Mouse (Mus musculus) urinary bladder, postnatal 14 days (tissue): ENCODE results near the gene Pmm2.

Experiments
- DNase-seq: peaks from one replicate; pipeline ENCODE4 v3.0.0; 2021; ENCODE audit warnings: low spot score

Pmm2 gene

DNA sequence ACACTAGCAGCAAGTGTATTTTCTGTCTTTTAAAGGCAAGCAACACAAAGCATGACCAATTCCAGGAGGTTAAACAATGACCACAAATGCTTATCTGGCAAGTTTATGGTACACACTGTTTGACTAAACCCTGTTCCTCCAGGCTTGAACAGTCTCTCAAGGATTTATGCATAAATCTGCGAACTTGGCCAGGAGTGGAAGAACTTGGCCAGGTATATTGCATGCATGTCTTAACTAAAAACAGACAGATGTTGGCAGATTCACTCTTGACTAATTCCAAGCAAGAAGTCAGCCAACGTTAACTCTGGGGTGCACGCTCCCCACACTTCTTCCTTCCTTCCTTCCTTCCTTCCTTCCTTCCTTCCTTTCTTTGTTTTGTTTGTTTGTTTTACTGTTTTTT is 42.3 kb downstream of the Pmm2 start:
- no peak for DNase-seq

DNA sequence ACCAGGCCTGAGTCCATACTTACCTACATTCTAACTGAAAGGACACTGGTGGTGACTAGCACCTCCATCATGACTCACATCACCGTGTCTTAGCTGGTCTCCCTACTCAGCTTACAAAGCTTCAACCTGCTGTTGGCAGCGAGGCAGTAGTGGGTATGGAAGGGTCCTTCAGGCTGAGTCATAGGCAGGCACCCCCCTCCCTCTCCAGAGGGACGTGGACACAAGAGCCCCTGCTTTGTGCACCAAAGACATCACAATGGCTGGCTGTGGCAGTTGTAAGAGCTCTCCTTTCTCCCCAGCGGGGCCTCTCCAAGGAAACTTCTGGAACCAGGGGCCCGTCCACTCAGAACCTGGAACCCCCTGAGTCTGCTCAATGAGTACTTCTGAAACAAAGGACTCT is 43.0 kb downstream of the Pmm2 start, which contains the start of gene Gm5767:
Gm5767 (plus strand) TSS at position 301 of the 400 bp plus-strand sequence.
- no peak for DNase-seq

DNA sequence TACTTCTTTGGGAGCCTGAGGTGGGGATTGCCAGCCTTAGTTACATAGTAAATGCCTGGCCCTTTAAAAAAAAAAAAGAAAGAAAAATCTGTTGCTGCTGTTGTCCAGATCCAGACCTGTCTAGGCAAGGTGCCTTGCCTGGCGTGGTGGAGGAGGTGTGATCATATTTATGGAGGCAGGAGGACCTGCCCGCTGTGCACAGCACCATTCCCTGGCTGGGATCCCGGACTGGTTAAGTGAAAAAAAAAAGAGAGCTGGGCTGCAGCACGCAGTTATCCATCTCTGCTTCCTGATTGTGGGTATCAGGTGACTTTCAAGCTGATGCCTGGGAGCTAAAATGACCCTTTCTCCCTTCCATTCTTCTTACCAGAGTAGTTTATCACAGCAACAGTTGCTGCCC is 47.6 kb downstream of the Pmm2 start:
- DNase-seq, result peak; percentile 45

DNA sequence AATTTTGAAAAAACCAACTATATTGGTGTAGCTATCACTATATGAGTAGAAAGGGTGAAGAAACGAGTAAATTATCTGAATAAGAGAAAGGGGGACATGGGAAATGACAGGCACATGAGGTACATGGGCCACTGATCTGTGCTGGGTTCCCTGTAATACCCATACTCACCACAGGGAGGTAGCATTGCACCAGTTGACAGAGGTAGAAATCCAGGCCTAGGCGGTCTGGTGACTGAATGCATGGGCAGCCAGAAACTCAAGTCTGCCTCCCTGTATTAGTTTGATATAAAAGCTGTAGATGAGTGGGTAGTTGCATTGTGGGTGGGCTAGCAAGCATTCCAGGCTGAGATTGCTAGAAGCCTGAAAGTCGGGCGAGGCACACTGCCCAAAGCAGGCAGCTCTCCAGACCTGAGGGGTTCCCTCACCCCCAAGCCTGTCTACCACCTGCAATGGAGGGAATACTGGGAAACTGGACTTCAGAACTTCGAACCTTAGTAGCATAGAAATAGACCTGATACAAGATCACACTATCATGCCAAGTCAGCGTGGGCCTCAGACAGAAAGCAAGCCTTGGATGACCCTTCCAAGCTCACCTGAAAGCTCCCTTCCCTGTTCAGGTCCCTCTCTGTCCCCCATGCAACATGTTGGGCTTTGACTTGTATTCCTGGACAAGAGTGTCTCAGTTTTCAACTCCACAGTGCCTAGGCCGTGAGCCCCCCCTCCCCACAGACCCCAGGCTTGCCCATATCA is 48.8 kb downstream of the Pmm2 start:
- DNase-seq, result peak; percentile 76

DNA sequence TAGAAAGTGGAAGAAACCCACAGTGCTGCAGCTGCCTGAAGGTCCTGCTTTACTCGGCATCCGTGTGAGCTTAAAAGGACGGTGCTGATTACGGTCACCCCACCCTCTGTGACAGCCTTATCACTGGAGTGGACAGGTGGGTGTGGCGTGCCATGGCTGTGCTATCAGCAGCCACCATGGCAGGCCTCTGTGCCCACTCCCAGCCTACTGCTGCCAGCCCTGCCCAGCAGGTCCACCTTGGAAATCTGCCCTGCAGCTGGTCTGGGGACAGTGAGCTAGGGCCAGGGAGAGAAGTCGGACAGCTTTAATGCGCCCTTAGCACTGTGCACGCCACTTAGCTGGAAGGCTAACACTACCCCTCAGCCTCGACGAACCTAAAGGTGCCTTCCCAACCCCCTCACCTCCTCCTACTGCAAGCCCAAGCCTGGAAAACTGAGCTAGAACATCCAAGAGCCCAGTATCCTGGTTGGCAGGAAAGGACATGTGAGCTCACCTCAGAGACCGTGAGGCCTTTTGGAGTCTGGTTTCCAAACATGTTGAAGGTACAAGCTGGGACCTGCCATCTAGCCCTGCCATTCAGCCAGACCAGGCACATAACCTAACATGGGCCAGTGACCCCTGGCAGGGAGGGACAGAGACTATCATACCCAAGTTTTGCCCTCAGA is 49.5 kb downstream of the Pmm2 start:
- DNase-seq, result no peak

DNA sequence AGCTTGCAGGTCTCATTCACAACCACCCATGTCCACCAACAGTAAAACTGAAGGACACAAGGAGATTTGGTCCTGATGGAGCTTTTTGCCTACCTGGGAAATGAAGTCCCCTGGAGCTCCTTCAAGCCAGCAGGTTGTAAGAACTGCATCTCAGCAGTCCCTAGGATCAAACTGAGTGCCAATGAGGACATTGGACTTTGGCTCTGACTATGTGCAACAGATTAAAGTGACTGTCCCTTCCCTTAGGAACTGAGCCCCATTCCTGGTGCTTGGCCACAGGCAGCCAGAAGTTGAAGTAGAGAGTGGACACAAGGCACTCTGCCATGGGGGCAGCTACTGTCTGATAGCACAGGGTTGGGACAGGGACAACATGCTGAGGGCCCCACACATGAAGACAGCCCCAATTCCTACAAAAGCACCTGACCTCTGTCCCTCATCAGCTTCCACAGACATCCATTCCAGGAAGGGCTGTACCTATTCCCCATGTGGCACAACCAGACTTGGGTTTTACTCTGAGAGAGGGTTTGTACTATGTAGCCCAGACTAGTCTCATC is 50.2 kb downstream of the Pmm2 start:
- no peak for DNase-seq

DNA sequence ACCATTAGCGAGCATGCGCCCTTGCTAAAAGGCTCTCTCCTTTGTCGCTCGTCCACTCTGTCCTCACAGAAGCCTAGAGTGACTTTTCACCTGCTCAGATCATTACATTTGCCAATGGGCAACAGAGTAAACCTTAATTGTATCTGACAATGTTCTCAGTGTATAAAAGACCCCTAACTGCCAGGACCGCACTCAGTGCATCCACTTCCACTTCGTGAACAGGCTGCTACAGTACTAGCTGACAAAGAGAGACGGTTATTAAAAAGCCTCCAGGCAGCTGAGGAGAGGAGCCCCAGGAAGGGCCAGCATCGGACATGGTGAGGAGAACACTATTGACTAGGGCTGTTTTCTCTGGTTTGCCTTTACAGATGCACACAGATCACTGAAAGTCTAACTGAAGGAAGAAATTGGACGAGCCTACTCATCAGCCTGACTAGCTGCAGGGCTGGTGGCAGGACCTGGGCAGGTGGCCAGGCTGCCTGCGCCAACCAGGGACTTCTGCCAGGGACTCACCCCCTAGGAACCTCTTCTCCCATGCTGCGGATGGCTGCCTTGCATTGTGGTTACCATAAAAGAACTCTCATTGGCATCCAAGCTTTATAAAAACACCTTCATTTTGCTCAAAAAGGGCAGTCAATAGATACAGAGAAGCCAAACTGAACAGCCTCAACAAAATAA is 52.6 kb downstream of the Pmm2 start:
- DNase-seq, result peak; percentile 36

DNA sequence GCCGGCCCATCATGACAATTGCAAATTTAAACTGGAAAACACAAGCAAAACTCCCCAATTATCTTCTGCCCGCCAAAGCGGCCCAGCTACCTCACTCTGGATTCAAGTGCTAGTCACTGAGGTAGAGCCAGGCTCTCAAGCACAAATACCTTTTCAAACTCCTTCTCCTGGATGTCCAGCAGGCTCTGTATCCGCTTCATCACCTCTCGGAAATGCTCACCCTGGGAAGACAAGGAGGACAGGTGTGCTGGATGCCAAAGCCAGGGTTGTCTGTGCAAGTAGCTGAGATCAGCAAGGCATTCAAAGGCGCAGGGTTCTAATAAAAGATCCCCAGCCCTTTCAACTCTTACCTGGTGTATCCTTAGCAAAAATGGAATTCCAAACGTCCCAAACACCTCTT is 53.7 kb downstream of the Pmm2 start:
- DNase-seq, result no peak

DNA sequence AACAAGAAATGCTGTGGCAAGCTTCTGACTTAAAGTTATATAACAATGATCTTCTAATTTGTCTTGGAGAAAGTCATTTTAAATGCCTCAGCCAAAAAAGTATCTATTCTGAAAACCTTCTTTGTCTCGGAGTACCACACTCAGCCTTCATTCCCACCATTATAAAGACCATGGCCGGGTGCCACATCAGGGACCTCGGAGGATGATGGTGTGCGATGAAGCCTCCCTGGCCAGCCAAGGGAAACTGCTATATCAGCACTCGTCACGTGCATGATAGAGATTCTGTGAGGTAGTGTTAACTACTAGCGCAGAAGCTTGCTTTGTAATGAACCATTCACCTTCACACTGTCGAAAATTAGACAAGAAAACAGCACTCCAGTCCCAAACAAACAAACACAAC is 62.1 kb downstream of the Pmm2 start:
- DNase-seq, result no peak

DNA sequence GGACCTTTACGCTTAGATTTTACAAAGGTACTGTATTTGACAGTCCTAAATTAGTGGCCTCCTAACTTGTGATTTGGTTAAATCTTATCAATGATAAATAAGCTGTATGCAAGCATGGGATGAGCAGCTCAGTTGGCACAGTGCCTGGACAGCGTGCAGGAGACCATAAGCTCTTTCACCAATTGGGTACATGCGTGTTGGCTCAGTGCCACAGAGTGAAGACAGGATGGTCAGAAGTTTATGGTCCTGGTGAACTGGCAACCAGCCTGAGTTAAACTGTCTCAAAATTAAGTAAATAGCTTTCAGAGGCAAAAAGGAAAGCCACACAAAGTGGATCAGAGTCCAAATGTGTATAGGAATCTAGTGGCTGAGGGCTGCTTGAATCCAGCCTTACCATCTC is 63.1 kb downstream of the Pmm2 start:
- peak; percentile 39 for DNase-seq

DNA sequence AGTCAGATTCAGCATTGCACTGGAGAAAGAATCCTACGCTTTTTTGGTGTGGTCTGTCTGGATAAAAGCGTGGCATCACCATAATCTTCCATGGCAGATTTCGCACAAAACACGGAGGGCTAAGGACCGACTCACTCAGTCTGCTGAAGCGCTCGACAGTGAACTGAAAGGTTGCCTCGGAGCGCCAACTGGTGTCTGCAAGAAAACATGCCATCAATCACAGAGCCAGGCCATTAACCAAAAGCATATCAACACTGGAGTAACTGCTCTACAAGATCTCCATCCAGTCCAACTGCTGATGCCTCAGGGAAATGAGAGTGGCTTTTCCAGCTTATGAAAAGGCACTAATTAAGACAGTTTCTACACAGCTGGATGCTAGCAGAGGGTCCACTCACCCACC is 74.5 kb downstream of the Pmm2 start:
- DNase-seq, result no peak
